Mouse (Mus musculus): ENCODE data around the gene Aox4. TPM values are rescaled to one million over a fixed set of nuclear protein-coding genes. Genes with fewer than 3 reads are reported as not detected.

Gene Aox4
- polyA plus RNA-seq, 1 experiment from 2014 or later = 1.7 TPM

DNA sequence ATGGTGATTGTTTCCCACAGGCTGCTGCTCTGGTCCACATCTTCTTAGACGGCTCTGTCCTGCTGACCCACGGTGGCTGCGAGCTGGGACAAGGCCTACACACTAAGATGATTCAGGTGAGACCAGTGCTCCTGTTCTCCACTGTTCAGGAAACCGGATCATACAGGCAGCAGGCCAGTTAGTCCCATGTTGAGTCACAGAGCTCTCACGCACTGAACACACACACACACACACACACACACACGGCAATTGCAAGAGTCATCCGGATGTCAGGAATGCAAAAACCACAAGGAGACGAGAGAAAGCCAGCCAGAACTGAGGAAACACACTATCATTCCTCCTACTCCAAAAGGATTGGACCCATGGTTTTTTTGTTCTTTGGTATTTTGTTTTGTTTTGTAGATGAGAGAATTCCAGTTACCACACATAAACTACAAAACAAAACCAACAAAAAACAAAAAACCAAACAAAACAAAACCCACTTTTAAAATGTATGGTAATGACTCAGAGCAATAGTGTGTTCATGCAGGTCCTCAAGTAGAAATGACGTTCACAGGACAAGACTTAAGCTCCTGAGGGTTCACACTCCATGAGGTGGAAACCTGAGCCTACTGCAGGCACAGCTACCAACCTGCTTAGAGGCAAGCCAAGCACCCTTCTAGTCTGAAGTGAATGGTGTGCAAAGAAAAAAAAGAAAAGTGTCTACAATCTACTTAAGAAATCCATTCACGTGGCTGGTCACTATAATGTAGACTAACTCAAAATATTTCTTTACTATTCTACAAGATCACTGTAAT lies 47.2 kb downstream of the Aox4 start:
- no peak overlapping the region for H3K4me3 ChIP-seq (ENCODE audit: low read depth, low read length)
- 76% methylated on average over 10 of the region's 10 CpGs for WGBS

DNA sequence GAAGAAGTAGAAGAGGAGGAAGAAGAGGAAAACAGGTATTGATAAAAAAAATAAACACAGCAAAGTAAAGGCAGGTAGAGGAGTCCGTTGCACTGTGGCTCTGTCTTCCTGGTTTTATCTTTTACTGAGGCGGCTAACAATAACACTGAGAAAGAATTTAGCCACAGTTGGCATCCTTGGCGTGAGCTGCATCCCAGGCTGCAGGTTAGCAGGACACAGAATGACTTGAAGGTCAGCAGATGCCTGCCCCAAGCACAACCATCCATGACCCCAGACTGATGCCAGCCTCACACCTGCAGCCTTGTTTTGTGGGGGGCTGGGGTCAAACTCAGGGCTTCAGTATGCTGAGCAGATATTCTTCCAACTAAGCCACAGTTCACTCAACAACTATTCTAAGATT lies 50.1 kb downstream of the Aox4 start:
- Histone ChIP-seq H3K27me3 (replicated peaks; ENCODE audit: control insufficient read depth, insufficient read depth, low read length) (no peaks in the 10 kb centered on the region), H3K36me3 (ENCODE audit: control insufficient read depth, insufficient read depth, low read length) (no peaks in the 10 kb centered on the region), H3K27ac (ENCODE audit: low read depth, low read length) (no peak overlapping the region), H3K9me3 (ENCODE audit: control insufficient read depth, low read length) (no peaks in the 10 kb centered on the region), H3K4me1 (replicated peaks; ENCODE audit: control insufficient read depth, insufficient read depth, low read length) (no peaks in the 10 kb centered on the region), H3K9ac (ENCODE audit: low read depth, low read length) (no peak overlapping the region), H3K4me2 (no peak overlapping the region), H3K4me3 (ENCODE audit: low read depth, low read length) (no peak overlapping the region)
- WGBS = 66% methylated on average over 3 of the region's 3 CpGs
- ATAC-seq (replicated peaks; ENCODE audit: low FRiP score) (no peak), DNase-seq (ENCODE audit: low spot score) (no peak)

More for the DNA sequence above, 47.2 kb downstream of the Aox4 start:
- Histone ChIP-seq H3K27me3 (replicated peaks; ENCODE audit: control insufficient read depth, insufficient read depth, low read length) (no peaks in the 10 kb centered on the region), H3K27ac (ENCODE audit: low read depth, low read length) (no peak overlapping the region), H3K36me3 (ENCODE audit: control insufficient read depth, insufficient read depth, low read length) (no peaks in the 10 kb centered on the region), H3K4me2 (no peak overlapping the region), H3K4me1 (replicated peaks; ENCODE audit: control insufficient read depth, insufficient read depth, low read length) (no peaks in the 10 kb centered on the region), H3K9me3 (ENCODE audit: control insufficient read depth, low read length) (no peaks in the 10 kb centered on the region), H3K9ac (ENCODE audit: low read depth, low read length) (no peak overlapping the region)
- no peak for DNase-seq (ENCODE audit: low spot score)
- no peak for ATAC-seq (replicated peaks; ENCODE audit: low FRiP score)

DNA sequence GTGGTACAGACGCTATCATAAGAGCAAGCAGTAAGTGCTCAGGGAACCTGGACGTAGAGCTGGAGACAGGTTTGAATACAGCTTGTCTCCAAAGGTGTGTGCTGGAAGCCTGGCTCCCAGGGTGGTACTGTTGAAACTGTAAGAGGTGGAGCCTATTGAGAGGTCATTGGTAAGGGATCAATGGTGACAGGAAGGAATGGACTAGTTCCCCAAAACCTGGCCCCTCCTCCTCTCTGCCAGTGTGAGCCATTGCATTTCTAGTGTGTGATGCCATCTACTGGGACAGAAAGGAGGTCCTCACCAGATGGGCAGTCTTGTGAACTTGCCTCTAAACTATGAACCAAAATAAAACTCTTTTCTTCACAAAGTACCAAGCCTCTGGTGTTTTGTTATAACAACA lies 58.0 kb downstream of the Aox4 start:
- H3K27me3 ChIP-seq (replicated peaks; ENCODE audit: control insufficient read depth, insufficient read depth, low read length) = no peaks in the 10 kb centered on the region
- no peaks in the 10 kb centered on the region for H3K4me1 ChIP-seq (replicated peaks; ENCODE audit: control insufficient read depth, insufficient read depth, low read length)
- no peak overlapping the region for H3K4me3 ChIP-seq (ENCODE audit: low read depth, low read length)
- H3K9ac ChIP-seq (ENCODE audit: low read depth, low read length) = no peak overlapping the region
- ATAC-seq (replicated peaks; ENCODE audit: low FRiP score) = no peak
- H3K27ac ChIP-seq (ENCODE audit: low read depth, low read length) = no peak overlapping the region
- H3K4me2 ChIP-seq = no peak overlapping the region
- no peaks in the 10 kb centered on the region for H3K36me3 ChIP-seq (ENCODE audit: control insufficient read depth, insufficient read depth, low read length)
- WGBS = 67% methylated on average over 2 of the region's 2 CpGs
- no peaks in the 10 kb centered on the region for H3K9me3 ChIP-seq (ENCODE audit: control insufficient read depth, low read length)
- DNase-seq (ENCODE audit: low spot score) = no peak

DNA sequence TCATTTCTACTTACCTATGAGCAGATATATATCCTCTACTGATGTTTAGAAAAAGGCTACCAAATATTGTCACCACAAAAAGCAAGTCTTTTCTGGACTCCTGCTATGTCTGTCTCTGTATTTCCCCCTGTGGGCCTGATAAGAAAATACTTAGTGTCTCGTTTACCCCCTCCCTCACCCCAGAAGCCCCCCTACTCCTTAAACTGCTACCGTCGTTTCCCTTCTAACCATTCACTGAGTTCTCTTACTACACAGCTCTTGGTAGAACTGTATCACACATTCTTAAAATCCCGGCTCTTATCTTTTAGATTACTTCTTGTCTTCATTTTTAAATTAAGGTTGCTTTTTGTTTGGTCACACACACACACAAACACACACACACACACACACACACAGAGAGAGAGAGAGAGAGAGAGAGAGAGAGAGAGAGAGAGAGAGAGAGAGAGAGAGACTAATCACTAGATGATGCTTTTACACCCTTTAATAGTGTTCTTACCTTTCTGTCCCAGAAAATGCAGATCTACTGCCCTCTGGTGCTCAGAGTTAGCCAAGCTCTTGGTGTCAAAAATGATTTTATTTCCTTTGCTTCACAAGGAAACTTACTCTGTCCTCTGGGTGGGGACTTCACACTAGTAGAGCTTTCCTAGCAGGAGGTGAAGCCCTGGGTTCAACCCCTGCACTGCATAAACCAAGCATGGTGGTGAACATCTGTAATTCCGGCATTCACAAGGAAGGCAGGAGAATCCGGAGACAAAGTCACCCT lies 60.8 kb downstream of the Aox4 start:
- Histone ChIP-seq H3K4me2 (no peak overlapping the region), H3K36me3 (ENCODE audit: control insufficient read depth, insufficient read depth, low read length) (no peaks in the 10 kb centered on the region), H3K9ac (ENCODE audit: low read depth, low read length) (no peak overlapping the region), H3K27me3 (replicated peaks; ENCODE audit: control insufficient read depth, insufficient read depth, low read length) (no peaks in the 10 kb centered on the region), H3K4me3 (ENCODE audit: low read depth, low read length) (no peak overlapping the region), H3K4me1 (replicated peaks; ENCODE audit: control insufficient read depth, insufficient read depth, low read length) (no peaks in the 10 kb centered on the region), H3K9me3 (ENCODE audit: control insufficient read depth, low read length) (no peaks in the 10 kb centered on the region), H3K27ac (ENCODE audit: low read depth, low read length) (no peak overlapping the region)
- 48% methylated on average over 6 of the region's 6 CpGs for WGBS
- ATAC-seq (replicated peaks; ENCODE audit: low FRiP score) (no peak), DNase-seq (ENCODE audit: low spot score) (no peak)

DNA sequence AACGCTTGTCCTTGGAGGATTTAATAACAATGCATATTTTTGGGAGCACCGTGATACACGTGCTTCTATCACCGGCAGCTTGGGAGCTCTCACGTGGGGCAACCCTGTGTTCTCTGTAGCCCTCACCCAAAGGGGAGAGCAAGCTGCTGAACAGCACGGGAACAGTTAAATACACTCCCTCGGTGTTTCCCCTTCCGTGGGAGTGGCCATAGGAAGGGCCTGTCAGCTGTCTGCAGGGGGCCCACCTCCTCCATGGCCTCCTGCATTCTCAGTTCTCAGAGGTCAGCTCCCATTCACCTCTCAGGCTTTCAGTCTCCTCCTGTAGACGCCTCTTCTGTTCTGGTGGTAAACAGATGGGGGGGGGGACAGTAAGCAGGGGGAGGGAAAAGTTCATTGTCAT lies 65.7 kb downstream of the Aox4 start:
- H3K27me3 ChIP-seq (replicated peaks; ENCODE audit: control insufficient read depth, insufficient read depth, low read length) = no peaks in the 10 kb centered on the region
- H3K4me2 ChIP-seq = no peak overlapping the region
- H3K36me3 ChIP-seq (ENCODE audit: control insufficient read depth, insufficient read depth, low read length) = no peaks in the 10 kb centered on the region
- DNase-seq (ENCODE audit: low spot score) = no peak
- no peak overlapping the region for H3K9ac ChIP-seq (ENCODE audit: low read depth, low read length)
- no peak for ATAC-seq (replicated peaks; ENCODE audit: low FRiP score)
- no peaks in the 10 kb centered on the region for H3K9me3 ChIP-seq (ENCODE audit: control insufficient read depth, low read length)
- H3K4me1 ChIP-seq (replicated peaks; ENCODE audit: control insufficient read depth, insufficient read depth, low read length) = no peaks in the 10 kb centered on the region
- no peak overlapping the region for H3K27ac ChIP-seq (ENCODE audit: low read depth, low read length)
- no peak overlapping the region for H3K4me3 ChIP-seq (ENCODE audit: low read depth, low read length)
- 37% methylated on average over 9 of the region's 9 CpGs for WGBS

DNA sequence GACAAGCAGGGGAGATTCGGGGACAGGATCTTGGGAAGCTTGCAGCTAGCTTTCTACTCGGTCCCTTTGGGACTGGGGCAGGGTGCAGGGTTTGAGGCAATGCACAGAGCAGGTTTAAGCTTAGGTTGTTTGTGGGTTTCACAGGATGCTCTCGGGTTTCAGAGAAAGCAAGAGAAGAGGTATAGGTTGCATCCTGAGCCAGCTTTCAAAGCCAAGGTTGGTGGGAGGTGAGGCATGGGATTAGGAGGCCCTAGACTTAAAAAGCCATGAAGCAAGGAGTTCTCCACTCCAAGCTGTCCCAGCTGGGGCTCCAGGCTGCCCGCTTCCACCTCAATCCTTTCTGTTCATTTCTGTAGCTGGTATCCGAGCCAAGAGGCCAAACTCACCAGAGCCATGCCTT lies 67.8 kb downstream of the Aox4 start, which contains the start of gene Aox2:
Aox2 (plus strand) TSS at position 301 of the 400 bp plus-strand sequence.
- no peaks in the 10 kb centered on the region for H3K9me3 ChIP-seq (ENCODE audit: control insufficient read depth, low read length)
- no peak for ATAC-seq (replicated peaks; ENCODE audit: low FRiP score)
- 65% methylated on average over 5 of the region's 5 CpGs for WGBS

DNA sequence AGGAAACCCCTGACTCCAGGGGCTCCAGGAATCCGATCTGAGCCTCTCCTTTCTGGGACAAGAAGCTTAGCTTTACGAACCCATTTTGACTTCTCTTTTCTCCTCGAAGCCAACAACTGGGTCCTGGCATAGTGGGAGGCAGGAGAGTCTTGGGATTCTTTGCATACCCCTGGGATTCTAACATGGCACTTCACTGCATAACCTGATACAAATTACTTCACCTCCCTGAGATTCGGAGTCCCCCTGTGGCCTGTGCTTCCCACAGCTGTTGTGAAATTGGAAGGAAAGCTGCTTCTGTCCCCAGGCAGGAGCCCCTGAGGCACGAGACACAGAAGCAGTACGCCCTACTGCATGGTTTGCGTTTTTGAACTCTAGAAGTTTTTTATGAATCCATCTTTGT lies 68.3 kb downstream of the Aox4 start:
- H3K9me3 ChIP-seq (ENCODE audit: control insufficient read depth, low read length) = no peaks in the 10 kb centered on the region
- H3K4me1 ChIP-seq (replicated peaks; ENCODE audit: control insufficient read depth, insufficient read depth, low read length) = no peaks in the 10 kb centered on the region
- no peak overlapping the region for H3K4me2 ChIP-seq
- H3K9ac ChIP-seq (ENCODE audit: low read depth, low read length) = no peak overlapping the region
- no peak overlapping the region for H3K4me3 ChIP-seq (ENCODE audit: low read depth, low read length)
- DNase-seq (ENCODE audit: low spot score) (no peak), ATAC-seq (replicated peaks; ENCODE audit: low FRiP score) (no peak)
- 64% methylated on average over 7 of the region's 7 CpGs for WGBS
- H3K36me3 ChIP-seq (ENCODE audit: control insufficient read depth, insufficient read depth, low read length) = no peaks in the 10 kb centered on the region
- H3K27me3 ChIP-seq (replicated peaks; ENCODE audit: control insufficient read depth, insufficient read depth, low read length) = no peaks in the 10 kb centered on the region
- H3K27ac ChIP-seq (ENCODE audit: low read depth, low read length) = no peak overlapping the region

More for the DNA sequence above, 67.8 kb downstream of the Aox4 start, which contains the start of gene Aox2:
- H3K4me3 ChIP-seq (ENCODE audit: low read depth, low read length) = no peak within 1 kb of the TSS
- H3K27ac ChIP-seq (ENCODE audit: low read depth, low read length) = no peak within 1 kb of the TSS
- DNase-seq (ENCODE audit: low spot score) = no peak
- no peaks in the 10 kb centered on the region for H3K36me3 ChIP-seq (ENCODE audit: control insufficient read depth, insufficient read depth, low read length)
- H3K9ac ChIP-seq (ENCODE audit: low read depth, low read length) = no peak within 1 kb of the TSS
- no peak within 1 kb of the TSS for H3K4me2 ChIP-seq
- no peaks in the 10 kb centered on the region for H3K27me3 ChIP-seq (replicated peaks; ENCODE audit: control insufficient read depth, insufficient read depth, low read length)
- no peaks in the 10 kb centered on the region for H3K4me1 ChIP-seq (replicated peaks; ENCODE audit: control insufficient read depth, insufficient read depth, low read length)

DNA sequence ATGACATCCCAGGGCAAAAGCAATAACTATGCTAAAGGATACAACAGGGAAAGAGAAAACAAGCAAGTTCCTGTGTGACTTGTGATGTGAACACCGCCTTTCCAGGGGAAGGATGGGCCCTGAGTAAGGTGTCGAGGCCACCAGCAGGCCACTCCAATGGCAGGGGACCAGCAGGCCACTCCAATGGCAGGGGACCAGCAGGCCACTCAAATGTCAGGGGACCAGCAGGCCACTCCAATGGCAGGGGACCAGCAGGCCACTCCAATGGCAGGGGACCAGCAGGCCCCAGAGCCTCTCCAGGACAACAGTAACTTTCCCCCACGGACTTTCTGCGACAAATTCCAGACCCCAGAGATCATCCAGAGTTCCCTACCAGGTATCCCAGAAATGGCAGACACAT lies 70.2 kb downstream of the Aox4 start:
- 72% methylated on average over 4 of the region's 4 CpGs for WGBS
- no peak for DNase-seq (ENCODE audit: low spot score)
- Histone ChIP-seq H3K4me3 (ENCODE audit: low read depth, low read length) (no peak overlapping the region), H3K9ac (ENCODE audit: low read depth, low read length) (no peak overlapping the region), H3K36me3 (ENCODE audit: control insufficient read depth, insufficient read depth, low read length) (no peaks in the 10 kb centered on the region), H3K27me3 (replicated peaks; ENCODE audit: control insufficient read depth, insufficient read depth, low read length) (no peaks in the 10 kb centered on the region), H3K4me2 (no peak overlapping the region), H3K27ac (ENCODE audit: low read depth, low read length) (no peak overlapping the region), H3K9me3 (ENCODE audit: control insufficient read depth, low read length) (no peaks in the 10 kb centered on the region), H3K4me1 (replicated peaks; ENCODE audit: control insufficient read depth, insufficient read depth, low read length) (no peaks in the 10 kb centered on the region)
- ATAC-seq (replicated peaks; ENCODE audit: low FRiP score) = no peak
